ENCODE assay signal across 12 mouse cellular contexts in genomic region chr9:29771071-29771785, GRCm38 (mm10).
A peak's percentile ranks its signal among the peaks of the same experiment; 100 is the strongest.
DNase-seq lines count a peak whose midpoint lies in the region; ATAC-seq and TF ChIP-seq lines count a peak whose summit lies in the region.
"Had no signal": no experiment of that assay in that cellular context is flagged by ENCODE, and none has a peak within 500 bp of the region (broad histone marks: within the 10 kb centered on the region; RNA-seq: fewer than 3 reads in every experiment).

No protein-coding gene starts in this region.

- no peak overlapping the region for H3K4me2 ChIP-seq in hindbrain, embryonic 16.5 days (ENCODE audit: low read length)
- H3K4me2 ChIP-seq in lung, embryonic 15.5 days = 0 out of 2 replicates have a peak overlapping the region, but pooled peaks have one; percentile 2
- no peak overlapping the region for H3K4me2 ChIP-seq in lung, postnatal 0 days (replicated peaks; ENCODE audit: low read depth, low read length)
- H3K4me2 ChIP-seq in hindbrain, postnatal 0 days (ENCODE audit: low read depth, low read length) = peak overlapping the region; percentile 5; the same call in 1 of the 2 replicates
- H3K4me2 ChIP-seq in stomach, embryonic 14.5 days (replicated peaks; ENCODE audit: low read depth, low read length) = peak overlapping the region; percentile 27; the same call in 1 of the 2 replicates
- H3K4me2 ChIP-seq: forebrain, embryonic 13.5 days had no signal

- no peak for TF ChIP-seq CTCF in lung, postnatal 0 days (IDR thresholded peaks at IDR 0.05)
- no peak for TF ChIP-seq CTCF in hindbrain, postnatal 0 days (IDR thresholded peaks at IDR 0.05; ENCODE audit: low read depth)

- no peak overlapping the region for H3K4me3 ChIP-seq in hindbrain, embryonic 10.5 days
- no peak overlapping the region for H3K4me3 ChIP-seq in hindbrain, embryonic 16.5 days (ENCODE audit: low read length)
- no peak overlapping the region for H3K4me3 ChIP-seq in lung, embryonic 15.5 days
- no peak overlapping the region for H3K4me3 ChIP-seq in lung, postnatal 0 days (ENCODE audit: low read depth, low read length)
- H3K4me3 ChIP-seq in hindbrain, postnatal 0 days (ENCODE audit: low read length) = no peak overlapping the region
- H3K4me3 ChIP-seq in stomach, embryonic 14.5 days (ENCODE audit: low read depth, low read length) = no peak overlapping the region
- H3K4me3 ChIP-seq: forebrain, embryonic 13.5 days had no signal

- 0 out of 2 replicates have a peak overlapping the region, but pooled peaks have one; percentile 9 for H3K27ac ChIP-seq in hindbrain, embryonic 10.5 days
- H3K27ac ChIP-seq in hindbrain, embryonic 16.5 days (ENCODE audit: low read depth, low read length) = no peak overlapping the region
- no peak overlapping the region for H3K27ac ChIP-seq in lung, embryonic 15.5 days
- H3K27ac ChIP-seq in lung, postnatal 0 days (ENCODE audit: low read length) = no peak overlapping the region
- no peak overlapping the region for H3K27ac ChIP-seq in hindbrain, postnatal 0 days
- H3K27ac ChIP-seq in stomach, embryonic 14.5 days (ENCODE audit: low read length) = no peak overlapping the region
- H3K27ac ChIP-seq: forebrain, embryonic 13.5 days; macrophage had no signal

- peaks cover 40% of the 10 kb centered on the region for H3K4me1 ChIP-seq in hindbrain, embryonic 10.5 days (replicated peaks)
- peaks cover 12% of the 10 kb centered on the region for H3K4me1 ChIP-seq in hindbrain, embryonic 16.5 days (ENCODE audit: control insufficient read depth, insufficient read depth, low read depth, low read length)
- peaks cover 12% of the 10 kb centered on the region; the same call in 1 of the 2 replicates for H3K4me1 ChIP-seq in lung, embryonic 15.5 days
- H3K4me1 ChIP-seq in lung, postnatal 0 days (ENCODE audit: insufficient read depth, low read depth, low read length) = no peaks in the 10 kb centered on the region
- peaks cover 16% of the 10 kb centered on the region; the same call in 1 of the 2 replicates for H3K4me1 ChIP-seq in hindbrain, postnatal 0 days (ENCODE audit: insufficient read depth, low read length)
- H3K4me1 ChIP-seq in stomach, embryonic 14.5 days (ENCODE audit: control insufficient read depth, insufficient read depth, low read length) = 0 out of 2 replicates have a peak, but pooled peaks cover 2% of the 10 kb centered on the region

- DNase-seq in hindbrain, embryonic 10.5 days (ENCODE audit: low spot score) = no peak
- DNase-seq in lung, postnatal 0 days (ENCODE audit: low spot score) = no peak
- DNase-seq in hindbrain, postnatal 0 days (ENCODE audit: low spot score) = no peak
- DNase-seq: adrenal gland, postnatal 10 days; gastrocnemius, postnatal 10 days; kidney, postnatal 36 days had no signal

- H3K9me3 ChIP-seq in hindbrain, embryonic 10.5 days = no peaks in the 10 kb centered on the region
- no peaks in the 10 kb centered on the region for H3K9me3 ChIP-seq in hindbrain, embryonic 16.5 days (ENCODE audit: control insufficient read depth, low read length)
- no peaks in the 10 kb centered on the region for H3K9me3 ChIP-seq in lung, embryonic 15.5 days
- no peaks in the 10 kb centered on the region for H3K9me3 ChIP-seq in lung, postnatal 0 days (ENCODE audit: low read length)
- no peaks in the 10 kb centered on the region for H3K9me3 ChIP-seq in hindbrain, postnatal 0 days (ENCODE audit: low read length)
- H3K9me3 ChIP-seq in stomach, embryonic 14.5 days (ENCODE audit: control insufficient read depth, low read depth, low read length) = no peaks in the 10 kb centered on the region
- H3K9me3 ChIP-seq: forebrain, embryonic 13.5 days had no signal

- no peak for ATAC-seq in hindbrain, embryonic 16.5 days
- no peak for ATAC-seq in lung, embryonic 15.5 days (ENCODE audit: borderline replicate concordance, extremely low read depth, low FRiP score, low TSS enrichment)
- no peak for ATAC-seq in lung, postnatal 0 days
- no peak for ATAC-seq in hindbrain, postnatal 0 days
- peak; percentile 61; the same call in 1 of the 2 replicates for ATAC-seq in stomach, embryonic 14.5 days (ENCODE audit: insufficient number of reproducible peaks, insufficient read depth, low FRiP score, low read depth)
- no peak for ATAC-seq in cerebellum, adult (ENCODE audit: insufficient number of reproducible peaks, low FRiP score, low TSS enrichment)
- ATAC-seq: forebrain, embryonic 13.5 days had no signal

- H3K36me3 ChIP-seq in hindbrain, embryonic 10.5 days = no peaks in the 10 kb centered on the region
- no peaks in the 10 kb centered on the region for H3K36me3 ChIP-seq in hindbrain, embryonic 16.5 days (ENCODE audit: control insufficient read depth, insufficient read depth, low read length)
- no peaks in the 10 kb centered on the region for H3K36me3 ChIP-seq in lung, embryonic 15.5 days
- no peaks in the 10 kb centered on the region for H3K36me3 ChIP-seq in lung, postnatal 0 days (ENCODE audit: insufficient read depth, low read length)
- H3K36me3 ChIP-seq in hindbrain, postnatal 0 days (ENCODE audit: insufficient read depth, low read length) = no peaks in the 10 kb centered on the region
- no peaks in the 10 kb centered on the region for H3K36me3 ChIP-seq in stomach, embryonic 14.5 days (ENCODE audit: control insufficient read depth, insufficient read depth, low read length)

- H3K9ac ChIP-seq in hindbrain, embryonic 16.5 days (ENCODE audit: low read depth, low read length) = no peak overlapping the region
- H3K9ac ChIP-seq in lung, embryonic 15.5 days = no peak overlapping the region
- no peak overlapping the region for H3K9ac ChIP-seq in lung, postnatal 0 days (replicated peaks; ENCODE audit: low read depth)
- no peak overlapping the region for H3K9ac ChIP-seq in hindbrain, postnatal 0 days (replicated peaks; ENCODE audit: low read length)
- H3K9ac ChIP-seq in stomach, embryonic 14.5 days (replicated peaks; ENCODE audit: low read depth, low read length) = no peak overlapping the region
- H3K9ac ChIP-seq: forebrain, embryonic 13.5 days had no signal

- H3K27me3 ChIP-seq in hindbrain, embryonic 10.5 days (ENCODE audit: insufficient read depth, poor library complexity, severe bottlenecking) = no peaks in the 10 kb centered on the region
- H3K27me3 ChIP-seq in hindbrain, embryonic 16.5 days (replicated peaks; ENCODE audit: control insufficient read depth, insufficient read depth, low read length) = no peaks in the 10 kb centered on the region
- H3K27me3 ChIP-seq in lung, embryonic 15.5 days = no peaks in the 10 kb centered on the region
- H3K27me3 ChIP-seq in lung, postnatal 0 days (replicated peaks; ENCODE audit: insufficient read depth, low read length) = no peaks in the 10 kb centered on the region
- H3K27me3 ChIP-seq in hindbrain, postnatal 0 days (ENCODE audit: insufficient read depth, low read length) = no peaks in the 10 kb centered on the region
- no peaks in the 10 kb centered on the region for H3K27me3 ChIP-seq in stomach, embryonic 14.5 days (ENCODE audit: control insufficient read depth, insufficient read depth, low read length)

- 76% methylated on average over 23 of the region's 23 CpGs for WGBS in hindbrain, embryonic 10.5 days
- WGBS in hindbrain, embryonic 16.5 days = 60% methylated on average over 23 of the region's 23 CpGs
- WGBS in lung, embryonic 15.5 days = 30% methylated on average over 23 of the region's 23 CpGs
- WGBS in lung, postnatal 0 days = 41% methylated on average over 23 of the region's 23 CpGs
- 50% methylated on average over 23 of the region's 23 CpGs for WGBS in hindbrain, postnatal 0 days
- WGBS in stomach, embryonic 14.5 days = 32% methylated on average over 23 of the region's 23 CpGs

- TF ChIP-seq EP300 in lung, postnatal 0 days (IDR thresholded peaks at IDR 0.05) = no peak

Comparison
In these comparisons a context has a peak if more than half of its experiments do, and no peak if none do; other contexts are left out.
1. H3K4me2 ChIP-seq: peak in lung, embryonic 15.5 days (single experiment), hindbrain, postnatal 0 days (single experiment) and stomach, embryonic 14.5 days (single experiment); none in hindbrain, embryonic 16.5 days (single experiment) and lung, postnatal 0 days (single experiment).